In the genomic region with DNA sequence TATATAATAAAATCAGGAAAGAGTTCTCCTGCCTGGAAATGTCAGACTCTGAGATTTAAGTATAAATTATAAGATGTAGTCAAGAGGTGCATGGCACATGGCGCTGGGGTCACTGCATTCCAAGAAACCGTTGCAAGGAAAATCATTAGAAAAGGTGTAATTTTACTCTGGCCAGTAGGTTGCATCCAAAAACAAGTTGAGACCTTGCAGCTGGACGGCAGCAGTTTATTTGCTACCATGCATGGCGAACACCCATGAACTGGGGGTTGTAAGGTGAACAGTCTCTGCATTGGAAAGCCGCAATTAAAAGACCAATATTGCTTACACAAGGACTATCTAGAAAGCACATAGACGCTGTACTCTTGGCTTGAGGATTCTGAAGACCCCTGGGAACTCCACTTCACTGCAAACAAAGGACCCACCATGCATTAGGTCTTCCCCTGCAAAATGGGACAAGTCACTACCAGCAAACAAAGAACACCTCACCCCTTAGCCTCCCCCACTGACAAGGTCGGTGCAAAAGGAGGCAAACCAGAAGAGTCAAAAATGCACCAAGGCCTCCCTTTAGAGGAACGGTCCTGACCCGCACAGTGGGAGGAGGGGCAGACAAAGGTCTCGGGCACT, we compare ENCODE assay signal across 8 mouse cellular contexts. TPM values are rescaled to one million over a fixed set of nuclear protein-coding genes. Genes with fewer than 3 reads are reported as not detected.
DNase-seq lines count a peak whose midpoint lies in the region; ATAC-seq and TF ChIP-seq lines count a peak whose summit lies in the region.

No protein-coding gene starts in this region.

- intact Hi-C loops in gastrocnemius, adult 2 months (cut with DNase I) = loop anchor here (10.0 kb wide), 1 partner anchor 188 kb away; the partner anchor contains the start of gene Elp6
- intact Hi-C loops in gastrocnemius, postnatal 36 days (cut with DNase I) = no loop called here

- H3K4me1 ChIP-seq in forebrain, embryonic 13.5 days = peaks cover 21% of the 10 kb centered on the region
- H3K4me1 ChIP-seq in liver, embryonic 15.5 days (replicated peaks) = peaks cover 23% of the 10 kb centered on the region

- TF ChIP-seq CTCF in gastrocnemius, adult 2 months (IDR thresholded peaks at IDR 0.05) = no peak
- no peak for TF ChIP-seq CTCF in C2C12 (IDR thresholded peaks at IDR 0.05; ENCODE audit: control insufficient read depth, insufficient read depth, insufficient read length)

- no peak for DNase-seq in gastrocnemius, adult 2 months
- DNase-seq in gastrocnemius, postnatal 36 days = no peak
- no peak for DNase-seq in left cerebral cortex, adult 18-20 months (ENCODE audit: low spot score in 2 of 2)
- DNase-seq in cerebellum, adult 11 months = no peak
- no peak for DNase-seq in left cerebral cortex, adult 8-10 months (ENCODE audit: low spot score in 2 of 2)

- H3K4me2 ChIP-seq in forebrain, embryonic 13.5 days = peak overlapping the region; percentile 86
- H3K4me2 ChIP-seq in liver, embryonic 15.5 days = peak overlapping the region; percentile 87

- peaks cover 44% of the 10 kb centered on the region for H3K79me2 ChIP-seq in C2C12 (ENCODE audit: control insufficient read depth, insufficient read depth)

- 6% methylated on average over 10 of the region's 10 CpGs for WGBS in forebrain, embryonic 13.5 days
- 12% methylated on average over 10 of the region's 10 CpGs for WGBS in liver, embryonic 15.5 days (ENCODE audit: insufficient replicate concordance)

- peak overlapping the region; percentile 90 for H3ac ChIP-seq in C2C12 (ENCODE audit: control insufficient read depth, insufficient read length, low read depth)

- H3K27ac ChIP-seq in gastrocnemius, adult 2 months = peak overlapping the region; percentile 92
- H3K27ac ChIP-seq in forebrain, embryonic 13.5 days = peak overlapping the region; percentile 96
- peak overlapping the region; percentile 96 for H3K27ac ChIP-seq in liver, embryonic 15.5 days (replicated peaks)

- ATAC-seq in forebrain, embryonic 13.5 days = no peak
- no peak for ATAC-seq in liver, embryonic 15.5 days (ENCODE audit: insufficient read depth)

- H3K27me3 ChIP-seq in C2C12 (ENCODE audit: control insufficient read depth, insufficient read depth, insufficient read length) = no peaks in the 10 kb centered on the region
- H3K27me3 ChIP-seq in forebrain, embryonic 13.5 days = no peaks in the 10 kb centered on the region
- no peaks in the 10 kb centered on the region for H3K27me3 ChIP-seq in liver, embryonic 15.5 days

- H3K4me3 ChIP-seq in gastrocnemius, adult 2 months = peak overlapping the region; percentile 97
- peak overlapping the region; percentile 83 for H3K4me3 ChIP-seq in C2C12 (ENCODE audit: insufficient read depth, poor library complexity, severe bottlenecking)
- H3K4me3 ChIP-seq in forebrain, embryonic 13.5 days = peak overlapping the region; percentile 91
- H3K4me3 ChIP-seq in liver, embryonic 15.5 days (replicated peaks) = peak overlapping the region; percentile 98

- H3K36me3 ChIP-seq in C2C12 (ENCODE audit: control insufficient read depth, insufficient read depth) = peaks cover 39% of the 10 kb centered on the region
- peaks cover 37% of the 10 kb centered on the region for H3K36me3 ChIP-seq in forebrain, embryonic 13.5 days (ENCODE audit: poor library complexity, severe bottlenecking)
- H3K36me3 ChIP-seq in liver, embryonic 15.5 days (replicated peaks) = peaks cover 16% of the 10 kb centered on the region

- peaks cover 31% of the 10 kb centered on the region for H3K79me3 ChIP-seq in C2C12 (ENCODE audit: low read depth)

- peak overlapping the region; percentile 91 for H3K9ac ChIP-seq in forebrain, embryonic 13.5 days
- peak overlapping the region; percentile 93 for H3K9ac ChIP-seq in liver, embryonic 15.5 days

- no peaks in the 10 kb centered on the region for H3K9me3 ChIP-seq in forebrain, embryonic 13.5 days (replicated peaks)
- no peaks in the 10 kb centered on the region for H3K9me3 ChIP-seq in liver, embryonic 15.5 days (replicated peaks)

TF ChIP-seq in C2C12, 6 proteins besides CTCF, POLR2A, EP300 and RAD21:
- no peak for TF ChIP-seq MYOD1 (IDR thresholded peaks at IDR 0.05; ENCODE audit: control insufficient read depth, insufficient read length, low read depth)
- TF ChIP-seq FOSL1 (IDR thresholded peaks at IDR 0.05; ENCODE audit: insufficient read depth, low read length, poor library complexity, severe bottlenecking) = no peak
- no peak for TF ChIP-seq CEBPB (IDR thresholded peaks at IDR 0.05; ENCODE audit: low read depth)
- no peak for TF ChIP-seq MYOG (IDR thresholded peaks at IDR 0.05; ENCODE audit: control insufficient read depth, extremely low read depth, insufficient read length)
- no peak for TF ChIP-seq USF1 (IDR thresholded peaks at IDR 0.05; ENCODE audit: low read depth)
- no peak for TF ChIP-seq MAX (IDR thresholded peaks at IDR 0.05)
TF ChIP-seq in C2C12: peak in this region for 0.

RNA-seq across cellular contexts. Expression of gene Smarcc1, which starts 1.0 kb away (rescaled TPM):
- 10 to 100 TPM; 21.0 to 25.6 TPM for total RNA-seq in gastrocnemius, adult 2 months (2021)
- total RNA-seq in gastrocnemius, postnatal 36 days (2021) = 10 to 100 TPM; 21.1 to 23.8 TPM
- polyA plus RNA-seq in C2C12 (2012; fragmentation: generic; extraction: Trizol) = 50.7 TPM
- 181 and 186 TPM in 2 replicates for polyA plus RNA-seq in forebrain, embryonic 13.5 days (2015; fragmentation: Nextera tagmentation; extraction: Ambion mirVana)
- 29.8 and 30.9 TPM in 2 replicates for polyA plus RNA-seq in liver, embryonic 15.5 days (2015; fragmentation: Nextera tagmentation; extraction: Ambion mirVana)
- total RNA-seq in left cerebral cortex, adult 18-20 months (2021) = 10 to 100 TPM; 69.0 to 72.1 TPM
- 10 to 100 TPM; 65.3 to 82.2 (median 72.2) TPM for total RNA-seq in left cerebral cortex, adult 8-10 months (2022)

RNA-seq across cellular contexts. Expression of gene Dhx30, which starts 1.2 kb away (rescaled TPM):
- total RNA-seq in gastrocnemius, adult 2 months (2021) = 10 to 100 TPM; 28.2 to 35.5 TPM
- total RNA-seq in gastrocnemius, postnatal 36 days (2021) = 10 to 100 TPM; 30.4 to 32.0 TPM
- 93.2 TPM for polyA plus RNA-seq in C2C12 (2012; fragmentation: generic; extraction: Trizol)
- polyA plus RNA-seq in forebrain, embryonic 13.5 days (2015; fragmentation: Nextera tagmentation; extraction: Ambion mirVana) = 206 and 217 TPM in 2 replicates
- 32.4 and 34.1 TPM in 2 replicates for polyA plus RNA-seq in liver, embryonic 15.5 days (2015; fragmentation: Nextera tagmentation; extraction: Ambion mirVana)
- total RNA-seq in left cerebral cortex, adult 18-20 months (2021) = 100 to 1,000 TPM; 168 to 171 TPM
- total RNA-seq in left cerebral cortex, adult 8-10 months (2022) = 100 to 1,000 TPM; 158 to 171 (median 165) TPM

Comparison
In these comparisons a context has a peak if more than half of its experiments do, and no peak if none do; other contexts are left out.
1. RNA of gene Dhx30, which starts 1.2 kb away (total RNA-seq): 168 to 171 TPM in left cerebral cortex, adult 18-20 months and 158 to 171 TPM in left cerebral cortex, adult 8-10 months; 28.2 to 35.5 TPM in gastrocnemius, adult 2 months and 30.4 to 32.0 TPM in gastrocnemius, postnatal 36 days; every median in the first group is over 4 times any median in the second.
2. Peak in every context shown above with its lines, with median percentiles within 50 percentile points of each other: H3K27ac ChIP-seq and H3K4me3 ChIP-seq.